In genomic region chr15:12451448-12451847, GRCm38 (mm10) we compare ENCODE assay signal across 15 mouse cellular contexts.
DNase-seq lines count a peak whose midpoint lies in the region; ATAC-seq lines count a peak whose summit lies in the region.
"Had no signal": no experiment of that assay in that cellular context is flagged by ENCODE, and none has a peak within 500 bp of the region (broad histone marks: within the 10 kb centered on the region; RNA-seq: fewer than 3 reads in every experiment).

No protein-coding gene starts in this region.

- H3K9me3 ChIP-seq in embryonic facial prominence, embryonic 14.5 days (ENCODE audit: control insufficient read depth, low read length): no peaks in the 10 kb centered on the region
- H3K9me3 ChIP-seq in embryonic facial prominence, embryonic 10.5 days: no peaks in the 10 kb centered on the region
- H3K9me3 ChIP-seq in neural tube, embryonic 15.5 days (replicated peaks): no peaks in the 10 kb centered on the region
- H3K9me3 ChIP-seq: heart, embryonic 13.5 days; lung, embryonic 15.5 days; midbrain, embryonic 12.5 days; neural tube, embryonic 12.5 days had no signal

- no peak overlapping the region for H3K4me3 ChIP-seq in embryonic facial prominence, embryonic 14.5 days (ENCODE audit: low read depth, low read length)
- H3K4me3 ChIP-seq in embryonic facial prominence, embryonic 10.5 days: no peak overlapping the region
- no peak overlapping the region for H3K4me3 ChIP-seq in neural tube, embryonic 15.5 days (replicated peaks)
- H3K4me3 ChIP-seq: heart, embryonic 13.5 days; lung, embryonic 15.5 days; midbrain, embryonic 12.5 days; neural tube, embryonic 12.5 days had no signal

- no peak overlapping the region for H3K4me2 ChIP-seq in embryonic facial prominence, embryonic 14.5 days (ENCODE audit: low read depth, low read length)
- H3K4me2 ChIP-seq in neural tube, embryonic 15.5 days: no peak overlapping the region
- H3K4me2 ChIP-seq: heart, embryonic 13.5 days; lung, embryonic 15.5 days; midbrain, embryonic 12.5 days; neural tube, embryonic 12.5 days had no signal

- no peak for ATAC-seq in embryonic facial prominence, embryonic 14.5 days (ENCODE audit: low read depth)
- ATAC-seq in neural tube, embryonic 15.5 days (ENCODE audit: low FRiP score): peak; percentile 72
- ATAC-seq: intestine, embryonic 16.5 days had no signal

- H3K36me3 ChIP-seq in embryonic facial prominence, embryonic 14.5 days (ENCODE audit: control insufficient read depth, insufficient read depth, low read length): 0 out of 2 replicates have a peak, but pooled peaks cover 4% of the 10 kb centered on the region
- H3K36me3 ChIP-seq in embryonic facial prominence, embryonic 10.5 days (replicated peaks): no peaks in the 10 kb centered on the region
- H3K36me3 ChIP-seq in neural tube, embryonic 15.5 days: no peaks in the 10 kb centered on the region
- H3K36me3 ChIP-seq: heart, embryonic 13.5 days; lung, embryonic 15.5 days; midbrain, embryonic 12.5 days; neural tube, embryonic 12.5 days had no signal

- no peaks in the 10 kb centered on the region for H3K27me3 ChIP-seq in embryonic facial prominence, embryonic 14.5 days (replicated peaks; ENCODE audit: control insufficient read depth, insufficient read depth, low read length)
- H3K27me3 ChIP-seq in embryonic facial prominence, embryonic 10.5 days (replicated peaks; ENCODE audit: low read depth, poor library complexity, severe bottlenecking): no peaks in the 10 kb centered on the region
- H3K27me3 ChIP-seq in neural tube, embryonic 15.5 days (replicated peaks): no peaks in the 10 kb centered on the region
- H3K27me3 ChIP-seq: heart, embryonic 13.5 days; lung, embryonic 15.5 days; midbrain, embryonic 12.5 days; neural tube, embryonic 12.5 days had no signal

- H3K9ac ChIP-seq in embryonic facial prominence, embryonic 14.5 days (ENCODE audit: low read depth, low read length): no peak overlapping the region
- no peak overlapping the region for H3K9ac ChIP-seq in neural tube, embryonic 15.5 days (replicated peaks)
- H3K9ac ChIP-seq: heart, embryonic 13.5 days; lung, embryonic 15.5 days; midbrain, embryonic 12.5 days; neural tube, embryonic 12.5 days had no signal

- H3K27ac ChIP-seq in embryonic facial prominence, embryonic 14.5 days (replicated peaks; ENCODE audit: low read depth, low read length): no peak overlapping the region
- no peak overlapping the region for H3K27ac ChIP-seq in embryonic facial prominence, embryonic 10.5 days (replicated peaks)
- peak overlapping the region; percentile 50 for H3K27ac ChIP-seq in neural tube, embryonic 15.5 days (replicated peaks)
- H3K27ac ChIP-seq: heart, embryonic 13.5 days; lung, embryonic 15.5 days; midbrain, embryonic 12.5 days; neural tube, embryonic 12.5 days; stomach, postnatal 0 days had no signal

- peaks cover 12% of the 10 kb centered on the region for H3K4me1 ChIP-seq in embryonic facial prominence, embryonic 14.5 days (ENCODE audit: control insufficient read depth, insufficient read depth, low read length)
- H3K4me1 ChIP-seq in embryonic facial prominence, embryonic 10.5 days: peaks cover 10% of the 10 kb centered on the region
- peaks cover 19% of the 10 kb centered on the region for H3K4me1 ChIP-seq in neural tube, embryonic 15.5 days
- H3K4me1 ChIP-seq: midbrain, embryonic 12.5 days had no signal

- WGBS in embryonic facial prominence, embryonic 14.5 days: 43% methylated on average over 4 of the region's 4 CpGs
- WGBS in embryonic facial prominence, embryonic 10.5 days: 76% methylated on average over 4 of the region's 4 CpGs
- 50% methylated on average over 4 of the region's 4 CpGs for WGBS in neural tube, embryonic 15.5 days

- peak; percentile 34 for DNase-seq in embryonic facial prominence, embryonic 14.5 days (ENCODE audit: low spot score)
- no peak for DNase-seq in embryonic facial prominence, embryonic 10.5 days (ENCODE audit: low spot score)
- DNase-seq in left cerebral cortex, adult 9 months (ENCODE audit: low spot score in 2 of 2): peak; percentile 19 to 28
- no peak for DNase-seq in left cerebral cortex, adult 11 months (ENCODE audit: low spot score)
- peak; percentile 81 for DNase-seq in kidney, adult 9 months
- no peak for DNase-seq in heart, postnatal 4 days
- no peak for DNase-seq in lung, postnatal 4 days
- DNase-seq: right cerebral cortex, postnatal 4 days had no signal

Comparison
In these comparisons a context has a peak if more than half of its experiments do, and no peak if none do; other contexts are left out.
1. DNase-seq: peak in embryonic facial prominence, embryonic 14.5 days (single experiment), left cerebral cortex, adult 9 months (2 of 2) and kidney, adult 9 months (single experiment); none in embryonic facial prominence, embryonic 10.5 days (single experiment), left cerebral cortex, adult 11 months (single experiment), heart, postnatal 4 days (single experiment) and lung, postnatal 4 days (0 of 2).